Mouse (Mus musculus) kidney, postnatal 25 days (tissue): ENCODE data around the gene Sema4d.
"Not testable (repeated sequence)": the region's sequence is repeated elsewhere in the genome, so short reads cannot be mapped to it uniquely, and the experiment has no call there.

Experiments used
- DNase-seq, 2 experiments: peaks; one replicate each; pipeline ENCODE4 v3.0.0; 2021; ENCODE audit warnings: mixed read lengths in 2 of 2

Sema4d gene

DNA sequence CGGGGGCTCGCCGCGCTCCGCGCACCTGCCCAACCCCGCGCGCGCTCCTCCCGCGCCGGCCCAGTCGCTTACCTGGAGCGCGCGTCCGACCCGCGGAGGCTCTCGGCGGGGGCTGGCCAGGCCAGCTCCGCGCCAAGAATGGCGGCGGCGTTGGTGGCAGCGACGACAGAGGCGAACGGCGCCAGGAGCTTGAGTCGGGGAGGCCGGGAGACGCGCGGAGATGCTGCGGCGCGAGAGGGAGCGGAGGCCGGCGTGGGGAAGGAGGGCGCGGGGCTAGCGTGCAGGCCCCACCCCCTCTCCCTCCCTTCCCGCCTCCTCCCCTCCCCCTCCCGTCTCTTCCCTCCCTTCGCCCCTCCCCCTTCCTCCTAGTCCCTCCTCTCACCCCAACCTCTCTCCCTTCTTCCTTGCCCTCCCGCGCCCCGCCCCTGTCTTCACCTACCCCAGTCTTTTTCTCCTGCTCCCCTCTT lies at the start of gene Sema4d:
TSS of gene Sema4d (minus strand) at position 323 of the 467 bp plus-strand sequence.
- peak; percentile 89 to 90 for DNase-seq

GRCm38 (mm10) chr13:51843298-51843697 lies 49.8 kb upstream of the Sema4d start:
- no peak for DNase-seq

DNA sequence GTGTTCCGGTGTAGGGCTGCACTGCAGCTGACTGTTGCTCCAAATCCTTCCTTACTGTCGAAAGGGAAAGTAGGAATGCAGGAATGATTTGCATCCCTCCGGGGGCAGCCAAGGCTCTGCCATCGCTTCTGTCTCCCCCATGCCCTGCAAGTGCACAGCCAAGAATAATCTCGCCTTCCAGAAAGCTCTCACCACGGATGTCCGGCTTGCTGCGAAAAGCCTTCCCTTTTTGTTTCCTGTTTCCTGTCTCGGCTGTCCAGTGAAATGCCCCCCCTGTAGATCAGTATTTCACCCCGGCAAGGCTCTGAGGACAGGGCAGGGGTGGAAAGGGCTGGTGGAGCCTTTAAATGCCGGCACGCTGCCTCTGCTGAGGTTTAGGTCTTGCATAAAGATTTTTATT lies 49.2 kb upstream of the Sema4d start:
- DNase-seq, result no peak

DNA sequence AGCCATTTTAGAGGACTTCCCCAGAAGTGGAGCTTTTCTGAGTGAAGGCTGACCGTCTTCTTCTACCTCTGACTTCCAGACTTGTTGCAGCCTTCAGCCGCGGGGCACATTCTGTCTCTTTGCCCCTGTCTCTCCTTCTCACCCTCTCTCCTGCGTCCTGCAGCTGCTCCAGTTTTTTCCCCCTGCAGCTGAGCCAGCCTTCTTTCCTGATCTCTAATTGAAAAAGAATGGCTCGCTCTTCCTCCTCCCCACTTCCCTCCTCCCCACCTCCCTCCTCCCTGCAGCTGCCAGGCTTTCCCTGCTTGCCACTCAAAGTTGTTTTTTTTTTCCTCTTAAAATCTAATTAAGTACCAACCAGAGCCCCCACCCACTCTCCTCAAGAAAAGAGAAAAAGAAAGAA lies 48.6 kb upstream of the Sema4d start:
- no peak for DNase-seq

DNA sequence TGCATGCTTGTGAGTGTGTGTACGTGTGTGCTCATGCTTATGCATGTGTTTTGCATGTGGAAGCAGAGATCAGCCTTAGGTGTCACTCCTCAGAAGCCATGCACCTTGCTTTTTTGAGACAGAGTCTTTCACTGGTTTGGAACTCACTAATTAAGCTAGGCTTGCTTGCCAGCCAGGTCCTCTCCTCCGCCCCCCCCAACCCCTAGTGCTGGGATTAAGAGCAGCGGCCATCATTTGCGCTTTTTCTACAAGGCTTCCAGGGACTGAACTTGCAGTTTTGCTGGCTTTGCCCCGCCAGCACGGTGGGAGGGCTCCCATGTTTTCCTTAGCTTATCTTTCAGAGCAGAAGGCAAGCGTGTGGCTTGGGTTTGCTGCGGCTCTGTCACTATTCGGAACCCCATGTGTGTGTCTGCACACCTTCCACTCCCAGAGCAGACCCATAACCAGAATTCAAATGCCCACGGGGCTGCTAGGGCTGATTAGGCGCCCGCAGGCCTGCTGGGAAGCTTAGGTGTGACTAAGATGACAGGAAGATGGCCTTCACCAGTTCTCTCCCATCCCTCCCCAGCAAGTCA lies 48.1 kb upstream of the Sema4d start:
- no peak for DNase-seq

DNA sequence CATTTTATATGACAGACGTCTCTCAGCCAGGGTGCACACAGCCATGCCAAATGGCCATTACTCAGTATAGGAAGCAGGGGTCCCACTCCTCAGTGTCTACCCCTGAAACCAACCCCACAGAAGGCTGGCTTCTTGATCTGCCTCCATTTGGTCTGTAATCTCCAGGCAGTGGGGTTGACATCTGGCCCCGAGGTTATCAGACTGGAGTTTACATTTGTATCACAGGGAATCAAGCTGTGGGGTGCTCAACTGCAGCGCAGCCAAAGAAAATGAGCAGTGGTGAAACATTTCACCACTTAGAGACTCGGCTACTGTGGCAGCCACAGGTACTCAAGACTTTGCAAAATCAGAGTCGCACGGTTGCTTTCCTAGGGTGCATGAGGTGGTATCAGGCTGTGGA lies 47.2 kb upstream of the Sema4d start:
- no peak for DNase-seq

- DNase-seq, result peak in 1 of 2 experiments; percentile 56
These were observed 45.9 kb upstream of the Sema4d start for GRCm38 (mm10) chr13:51839250-51840026.

DNA sequence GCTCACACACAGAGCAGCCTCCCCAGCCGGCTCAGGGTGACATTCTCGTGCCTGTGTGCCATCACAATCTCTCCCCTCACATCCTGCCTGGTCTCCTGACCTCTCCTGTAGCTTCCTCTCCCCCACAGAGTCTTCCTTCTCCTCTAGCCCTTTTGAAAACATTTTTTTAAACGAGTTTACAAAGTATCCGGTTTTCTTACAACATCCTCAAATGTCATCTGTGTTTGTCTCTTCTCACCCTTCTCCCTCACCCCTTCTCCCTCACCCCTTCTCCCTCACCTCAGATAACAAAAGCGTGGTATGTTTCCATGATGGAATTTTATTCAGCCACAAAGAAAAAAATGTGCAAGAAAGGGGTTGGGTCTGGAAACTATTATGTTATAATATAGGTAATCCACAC lies 43.9 kb upstream of the Sema4d start:
- no peak for DNase-seq

DNA sequence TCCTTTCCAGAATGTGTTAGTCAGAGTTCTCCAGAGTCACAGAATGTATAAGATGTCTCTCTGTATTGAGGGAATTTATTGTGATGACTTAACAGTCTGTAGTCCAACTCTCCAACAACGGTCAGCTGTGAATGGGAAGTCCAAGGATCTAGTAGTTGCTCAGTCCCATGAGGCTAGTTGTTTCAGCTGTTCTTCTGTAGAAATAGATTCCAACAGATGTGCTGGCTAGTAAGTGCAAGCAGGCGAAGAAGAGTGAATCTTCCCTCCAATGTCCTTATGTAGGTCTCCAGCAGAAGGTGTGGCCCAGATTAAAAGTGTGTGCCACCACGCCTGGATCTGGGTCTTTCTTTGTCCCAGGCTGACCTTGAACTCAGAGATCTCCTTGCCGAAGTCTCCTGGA lies 41.7 kb upstream of the Sema4d start:
- not testable (repeated sequence) for DNase-seq

- no peak for DNase-seq
These were observed 41.0 kb upstream of the Sema4d start for GRCm38 (mm10) chr13:51834520-51834919.

- peak; percentile 61 to 74 for DNase-seq
These were observed 40.5 kb upstream of the Sema4d start for GRCm38 (mm10) chr13:51834024-51834423.

- peak; percentile 61 to 81 for DNase-seq
These were observed 40.1 kb upstream of the Sema4d start for GRCm38 (mm10) chr13:51833611-51834010.

DNA sequence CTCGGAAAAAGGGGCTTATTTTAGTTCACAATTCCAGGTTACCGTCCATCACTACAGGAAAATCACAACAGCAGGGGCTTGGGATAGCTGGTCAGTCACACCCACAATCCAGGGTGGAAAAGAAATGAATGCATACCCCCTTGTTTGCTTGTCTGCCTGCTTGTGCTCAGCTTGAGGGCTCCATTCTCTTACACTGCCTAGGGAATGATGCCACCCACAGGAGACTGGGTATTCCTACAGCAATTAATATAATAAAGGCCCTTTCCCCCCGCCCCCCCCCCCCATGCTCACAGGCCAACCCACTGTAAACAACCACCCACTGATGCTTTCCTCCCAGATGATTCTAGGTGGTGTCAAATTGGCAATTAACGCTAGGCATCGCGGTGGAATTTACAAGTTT lies 38.9 kb upstream of the Sema4d start:
- no peak for DNase-seq

- peak in 1 of 2 experiments; percentile 49 for DNase-seq
These were observed 37.4 kb upstream of the Sema4d start for GRCm38 (mm10) chr13:51830744-51831450.

DNA sequence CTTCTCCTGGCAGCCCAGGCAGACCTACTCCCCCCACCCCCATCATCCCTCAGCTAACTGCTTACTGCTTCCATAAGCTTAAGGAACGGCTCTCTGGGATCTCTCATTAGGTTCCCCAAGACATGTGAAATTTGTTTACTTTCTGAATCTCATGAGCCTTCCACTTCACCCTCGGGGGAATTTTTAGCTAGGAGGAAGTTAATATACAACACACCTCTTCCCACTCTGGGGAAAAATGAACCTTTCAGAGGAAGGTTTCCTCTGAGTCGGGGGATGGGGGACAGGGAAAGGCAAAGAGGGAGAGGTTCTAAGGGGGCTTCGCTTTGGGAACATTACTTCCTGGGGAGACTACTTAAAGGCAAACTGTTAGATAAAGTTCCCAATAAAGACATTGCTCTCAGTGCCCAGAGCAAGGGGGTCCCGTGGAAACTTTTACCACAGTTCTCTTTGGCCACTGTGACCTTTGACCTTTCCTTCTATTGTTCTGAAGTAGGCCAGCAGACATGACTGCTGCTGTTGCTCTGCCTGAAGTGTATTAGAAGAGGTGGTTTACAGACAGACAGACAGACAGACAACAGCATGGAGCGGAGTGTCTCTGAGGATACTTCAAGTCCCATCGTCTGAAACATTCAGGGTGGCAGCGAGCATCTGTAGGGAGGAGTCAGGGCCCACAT lies 30.4 kb upstream of the Sema4d start:
- peak in 1 of 2 experiments; percentile 41 for DNase-seq

- peak; percentile 36 to 69 for DNase-seq
These were observed 28.4 kb upstream of the Sema4d start for GRCm38 (mm10) chr13:51821988-51822387.

- no peak for DNase-seq
These were observed 25.8 kb upstream of the Sema4d start for GRCm38 (mm10) chr13:51819351-51819750.

- DNase-seq, result no peak
These were observed 25.4 kb upstream of the Sema4d start for GRCm38 (mm10) chr13:51818944-51819326.

- DNase-seq, result peak; percentile 68 to 90
These were observed 24.8 kb upstream of the Sema4d start for GRCm38 (mm10) chr13:51818170-51818943.

DNA sequence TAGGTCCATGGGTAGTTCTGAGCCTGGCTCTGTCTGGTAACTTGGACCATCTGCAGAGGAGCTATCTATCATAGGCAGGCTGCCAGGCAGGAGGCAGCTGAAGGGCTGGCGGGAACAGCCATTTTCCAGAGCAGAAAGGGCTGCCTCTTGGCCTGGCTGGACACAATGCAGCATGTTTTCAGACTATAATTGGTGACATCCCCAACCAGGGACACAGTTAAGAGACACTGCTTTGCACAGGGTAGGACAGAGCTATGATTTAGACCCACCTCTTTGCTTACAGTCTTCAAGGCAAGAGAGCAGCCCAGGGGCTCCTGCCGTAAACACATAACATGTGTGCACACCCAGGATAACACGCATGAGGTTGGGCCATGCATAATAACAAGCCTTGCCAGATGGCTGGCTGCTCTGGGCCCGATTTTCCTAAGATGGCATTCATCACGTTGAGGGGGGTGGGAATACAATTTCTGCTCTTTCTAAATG lies 23.1 kb upstream of the Sema4d start:
- DNase-seq, result no peak

- peak; percentile 58 to 66 for DNase-seq
These were observed 22.4 kb upstream of the Sema4d start for GRCm38 (mm10) chr13:51815865-51816504.

GRCm38 (mm10) chr13:51814646-51815045 lies 21.1 kb upstream of the Sema4d start:
- DNase-seq, result no peak
